Mouse (Mus musculus) midbrain, embryonic 13.5 days (tissue): ENCODE measurements around the gene Pygo1. TPM values are rescaled to one million over a fixed set of nuclear protein-coding genes. Genes with fewer than 3 reads are reported as not detected.

ENCODE experiments used
- ATAC-seq: fragments of 200-750 bp; cut with Nextera tagmentation; 2 replicates; pipeline ENCODE4 v1.8.0; 2017; ENCODE audit warnings: mild to moderate bottlenecking, moderate TSS enrichment, moderate library complexity
- H3K27ac ChIP-seq: fragments of 300-500 bp; sonication (generic); 2 replicates; pipeline ENCODE4 v1.5.1; 2015; ENCODE audit warnings: inconsistent platforms, mild to moderate bottlenecking, moderate library complexity
- H3K27me3 ChIP-seq: fragments of 300-500 bp; sonication (generic); 2 replicates; pipeline ENCODE4 v1.6.1; 2015; ENCODE audit warnings: mild to moderate bottlenecking, inconsistent platforms
- H3K36me3 ChIP-seq: fragments of 300-500 bp; sonication (generic); 2 replicates; pipeline ENCODE4 v1.6.1; 2015; ENCODE audit warnings: mild to moderate bottlenecking, inconsistent platforms
- H3K4me1 ChIP-seq: fragments of 300-500 bp; sonication (generic); replicated peaks from 2 replicates; pipeline ENCODE4 v1.6.1; 2015; ENCODE audit warnings: inconsistent platforms
- H3K4me2 ChIP-seq: fragments of 300-500 bp; sonication (generic); replicated peaks from 2 replicates; pipeline ENCODE4 v1.6.1; 2015; ENCODE audit warnings: moderate library complexity, mild to moderate bottlenecking, inconsistent platforms
- H3K4me3 ChIP-seq: fragments of 300-500 bp; sonication (generic); replicated peaks from 2 replicates; pipeline ENCODE4 v1.5.1; 2015; ENCODE audit warnings: mild to moderate bottlenecking, inconsistent platforms
- H3K9ac ChIP-seq: fragments of 300-500 bp; sonication (generic); replicated peaks from 2 replicates; pipeline ENCODE4 v1.6.1; 2015; ENCODE audit warnings: mild to moderate bottlenecking, inconsistent platforms
- H3K9me3 ChIP-seq: fragments of 300-500 bp; sonication (generic); 2 replicates; pipeline ENCODE4 v1.6.1; 2016; ENCODE audit warnings: mild to moderate bottlenecking, inconsistent platforms
- WGBS: fragments of 180-500 bp; shearing (Covaris S2); methylation state at CpG from one replicate; pipeline ENCODE4 v1.1.7; 2015; 5-methylcytosine and 5-hydroxymethylcytosine counted together
- polyA plus RNA-seq: library from polyadenylated mRNA; unstranded; fragments of >200 nt; fragmentation: Nextera tagmentation; extraction: Ambion mirVana; gene quantifications from 2 replicates; pipeline ENCODE4 v1.2.1, GENCODE M21; 2015

The Pygo1 gene
- polyA plus RNA-seq, result 11.3 and 12.0 TPM in 2 replicates

DNA sequence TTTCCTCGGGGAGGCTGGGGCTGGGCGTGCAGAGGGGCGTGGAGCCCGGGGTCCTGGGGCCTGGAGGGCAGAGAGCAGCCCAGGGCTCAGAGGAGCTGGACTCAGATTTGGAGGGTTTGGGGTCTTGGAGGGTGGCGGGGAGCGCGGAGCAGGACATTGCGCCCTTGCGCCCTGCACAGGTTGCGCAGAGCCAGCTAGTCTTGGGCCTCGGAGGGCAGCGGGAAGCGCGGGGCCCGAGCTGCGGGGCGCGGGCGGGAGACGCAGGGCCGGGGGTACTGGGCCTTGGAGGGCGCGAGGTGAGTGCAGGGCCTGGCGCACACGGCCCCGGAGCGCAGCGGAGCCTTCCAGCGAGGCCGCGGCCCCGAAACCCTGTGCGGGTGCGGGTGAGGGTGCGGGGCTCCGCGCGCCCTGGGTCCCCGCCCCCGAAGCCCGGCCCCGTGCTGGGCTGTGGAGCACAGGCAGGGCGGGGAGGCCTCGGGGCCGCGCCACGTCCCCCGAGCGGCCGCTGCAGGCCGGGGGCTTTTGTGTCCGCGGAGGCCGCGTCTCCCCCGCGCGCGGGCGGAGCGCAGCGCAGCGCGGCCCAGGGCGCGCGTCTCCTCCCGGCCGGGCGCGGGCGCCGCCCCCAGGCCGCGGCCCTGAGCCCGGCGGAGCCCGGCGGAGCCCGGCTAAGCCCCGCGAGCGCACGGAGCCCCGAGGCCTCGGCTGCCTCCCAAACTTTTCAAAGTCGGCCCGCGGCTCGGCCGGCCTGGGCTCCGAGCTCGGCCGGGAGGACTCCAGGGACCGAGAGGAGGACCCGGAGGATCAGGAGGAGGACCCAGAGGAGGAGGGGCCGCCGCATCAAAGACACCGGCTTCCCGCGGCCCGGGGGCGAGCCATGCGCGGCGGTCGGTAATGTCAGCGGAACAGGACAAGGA is at the start of gene Pygo1:
Gene Pygo1, plus strand, starts transcription at position 625 of the 914 bp plus-strand sequence.
- peak within 1 kb of the TSS; percentile 86 for H3K27ac ChIP-seq
- no peaks in the 10 kb centered on the region for H3K9me3 ChIP-seq
- H3K27me3 ChIP-seq, result peaks cover 7% of the 10 kb centered on the region; the same call in 1 of the 2 replicates
- peak; percentile 90 for ATAC-seq
- no peaks in the 10 kb centered on the region for H3K36me3 ChIP-seq
- WGBS, result under 1% methylated on average over 83 of the region's 108 CpGs
- H3K4me3 ChIP-seq, result peak within 1 kb of the TSS; percentile 81
- peak within 1 kb of the TSS; percentile 94 for H3K9ac ChIP-seq
- peak within 1 kb of the TSS; percentile 91 for H3K4me2 ChIP-seq
- peaks cover 27% of the 10 kb centered on the region for H3K4me1 ChIP-seq

GRCm38 (mm10) chr9:72875878-72876277 is 49.6 kb upstream of the Pygo1 start:
- no peaks in the 10 kb centered on the region for H3K36me3 ChIP-seq

GRCm38 (mm10) chr9:72877905-72878304 is 47.5 kb upstream of the Pygo1 start:
- no peaks in the 10 kb centered on the region for H3K27me3 ChIP-seq
- peaks cover 36% of the 10 kb centered on the region for H3K4me1 ChIP-seq
- 43% methylated on average over 11 of the region's 11 CpGs for WGBS
- H3K27ac ChIP-seq, result no peak overlapping the region
- H3K9me3 ChIP-seq, result no peaks in the 10 kb centered on the region
- no peak for ATAC-seq
- no peak overlapping the region for H3K4me3 ChIP-seq
- H3K4me2 ChIP-seq, result no peak overlapping the region
- H3K9ac ChIP-seq, result no peak overlapping the region
- no peaks in the 10 kb centered on the region for H3K36me3 ChIP-seq

More at GRCm38 (mm10) chr9:72875878-72876277, 49.6 kb upstream of the Pygo1 start:
- no peak overlapping the region for H3K4me3 ChIP-seq
- no peaks in the 10 kb centered on the region for H3K27me3 ChIP-seq
- H3K4me2 ChIP-seq, result no peak overlapping the region
- H3K27ac ChIP-seq, result no peak overlapping the region
- no peak overlapping the region for H3K9ac ChIP-seq
- 83% methylated on average over 2 of the region's 2 CpGs for WGBS
- H3K9me3 ChIP-seq, result no peaks in the 10 kb centered on the region
- ATAC-seq, result no peak
- H3K4me1 ChIP-seq, result peaks cover 42% of the 10 kb centered on the region

DNA sequence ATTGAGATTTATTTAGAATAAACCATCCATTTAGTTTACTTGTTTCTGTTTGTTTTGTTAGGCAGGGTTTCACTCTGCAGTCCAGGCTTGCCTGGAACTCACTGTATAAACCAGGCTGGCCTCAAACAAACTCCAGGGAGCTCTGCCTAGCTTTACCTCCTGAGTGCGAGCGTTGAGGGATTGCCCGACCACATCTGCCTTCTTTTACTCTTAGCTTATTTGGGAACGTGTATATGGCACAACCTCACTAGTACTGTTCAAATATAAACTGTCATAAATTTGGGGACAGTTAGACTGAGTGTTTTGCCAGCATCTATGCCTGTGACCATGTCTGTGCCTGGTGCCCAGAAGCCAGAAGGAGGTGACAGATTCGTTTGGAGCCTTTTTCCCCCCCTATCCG is 46.8 kb upstream of the Pygo1 start:
- peaks cover 36% of the 10 kb centered on the region for H3K4me1 ChIP-seq
- H3K4me3 ChIP-seq, result no peak overlapping the region
- H3K9ac ChIP-seq, result no peak overlapping the region
- ATAC-seq, result no peak
- 43% methylated on average over 6 of the region's 6 CpGs for WGBS
- H3K36me3 ChIP-seq, result no peaks in the 10 kb centered on the region
- no peak overlapping the region for H3K27ac ChIP-seq
- H3K27me3 ChIP-seq, result no peaks in the 10 kb centered on the region
- H3K4me2 ChIP-seq, result no peak overlapping the region
- H3K9me3 ChIP-seq, result no peaks in the 10 kb centered on the region

GRCm38 (mm10) chr9:72879601-72880000 is 45.8 kb upstream of the Pygo1 start:
- 32% methylated on average over 3 of the region's 3 CpGs for WGBS
- H3K4me3 ChIP-seq, result no peak overlapping the region
- H3K9ac ChIP-seq, result no peak overlapping the region

GRCm38 (mm10) chr9:72880225-72880960 is 45.1 kb upstream of the Pygo1 start:
- peak overlapping the region; percentile 11; the same call in 1 of the 2 replicates for H3K9ac ChIP-seq
- no peaks in the 10 kb centered on the region for H3K36me3 ChIP-seq
- no peaks in the 10 kb centered on the region for H3K9me3 ChIP-seq
- H3K27me3 ChIP-seq, result no peaks in the 10 kb centered on the region
- no peak overlapping the region for H3K4me3 ChIP-seq
- no peak overlapping the region for H3K4me2 ChIP-seq
- H3K4me1 ChIP-seq, result peaks cover 36% of the 10 kb centered on the region
- 12% methylated on average over 16 of the region's 16 CpGs for WGBS
- ATAC-seq, result peak; percentile 57
- H3K27ac ChIP-seq, result no peak overlapping the region; the same call in 1 of the 2 replicates

More at GRCm38 (mm10) chr9:72879601-72880000, 45.8 kb upstream of the Pygo1 start:
- no peak overlapping the region for H3K27ac ChIP-seq
- no peaks in the 10 kb centered on the region for H3K36me3 ChIP-seq
- H3K4me1 ChIP-seq, result peaks cover 36% of the 10 kb centered on the region
- ATAC-seq, result no peak
- H3K9me3 ChIP-seq, result no peaks in the 10 kb centered on the region
- H3K27me3 ChIP-seq, result no peaks in the 10 kb centered on the region
- H3K4me2 ChIP-seq, result no peak overlapping the region

GRCm38 (mm10) chr9:72881026-72881768 is 44.2 kb upstream of the Pygo1 start:
- ATAC-seq, result no peak
- Histone ChIP-seq H3K9ac (peak overlapping the region; percentile 39; the same call in 1 of the 2 replicates), H3K27me3 (no peaks in the 10 kb centered on the region), H3K4me3 (no peak overlapping the region), H3K4me2 (peak overlapping the region; percentile 2), H3K9me3 (no peaks in the 10 kb centered on the region), H3K4me1 (peaks cover 36% of the 10 kb centered on the region), H3K36me3 (no peaks in the 10 kb centered on the region), H3K27ac (no peak overlapping the region)
- 13% methylated on average over 15 of the region's 15 CpGs for WGBS

GRCm38 (mm10) chr9:72883940-72884339 is 41.5 kb upstream of the Pygo1 start:
- Histone ChIP-seq H3K27me3 (no peaks in the 10 kb centered on the region), H3K9me3 (no peaks in the 10 kb centered on the region), H3K4me1 (peaks cover 26% of the 10 kb centered on the region), H3K4me2 (no peak overlapping the region), H3K27ac (no peak overlapping the region), H3K4me3 (no peak overlapping the region), H3K36me3 (no peaks in the 10 kb centered on the region), H3K9ac (no peak overlapping the region)
- WGBS, result 17% methylated on average over 3 of the region's 3 CpGs
- ATAC-seq, result peak; percentile 73

DNA sequence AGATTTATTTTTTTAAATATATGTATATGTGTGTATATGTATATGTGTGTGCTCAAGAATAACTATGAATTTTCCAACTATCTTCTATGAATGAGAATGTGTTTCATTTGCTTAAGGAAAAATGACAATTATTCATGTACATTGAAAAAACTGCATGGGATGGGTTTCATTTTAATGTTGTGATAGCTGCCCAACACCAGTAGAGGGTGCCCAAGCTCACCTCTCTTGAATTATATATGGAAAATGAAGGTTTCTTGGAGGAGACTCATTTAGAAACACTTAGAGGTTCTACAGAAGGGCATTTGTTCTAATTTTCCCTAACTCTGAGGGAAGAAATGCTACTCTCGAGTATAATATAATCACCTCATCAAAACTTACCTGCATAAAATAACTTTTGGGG is 35.7 kb upstream of the Pygo1 start:
- H3K36me3 ChIP-seq, result peaks cover 3% of the 10 kb centered on the region; the same call in 1 of the 2 replicates
- H3K27me3 ChIP-seq, result no peaks in the 10 kb centered on the region
- H3K9ac ChIP-seq, result no peak overlapping the region
- no peak overlapping the region for H3K27ac ChIP-seq
- H3K4me3 ChIP-seq, result no peak overlapping the region
- no peak overlapping the region for H3K4me2 ChIP-seq
- no peaks in the 10 kb centered on the region for H3K4me1 ChIP-seq
- 89% methylated on average over 1 of the region's 1 CpGs for WGBS
- no peaks in the 10 kb centered on the region for H3K9me3 ChIP-seq
- ATAC-seq, result no peak

GRCm38 (mm10) chr9:72890499-72891085 is 34.9 kb upstream of the Pygo1 start:
- WGBS, result 84% methylated on average over 10 of the region's 10 CpGs

GRCm38 (mm10) chr9:72892761-72893160 is 32.7 kb upstream of the Pygo1 start:
- H3K4me2 ChIP-seq, result no peak overlapping the region
- H3K9ac ChIP-seq, result no peak overlapping the region
- WGBS, result 94% methylated on average over 5 of the region's 5 CpGs
- no peak for ATAC-seq
- H3K4me3 ChIP-seq, result no peak overlapping the region
- H3K4me1 ChIP-seq, result no peaks in the 10 kb centered on the region
- H3K36me3 ChIP-seq, result peaks cover 3% of the 10 kb centered on the region; the same call in 1 of the 2 replicates
- H3K27ac ChIP-seq, result no peak overlapping the region
- no peaks in the 10 kb centered on the region for H3K9me3 ChIP-seq
- H3K27me3 ChIP-seq, result no peaks in the 10 kb centered on the region

More at GRCm38 (mm10) chr9:72890499-72891085, 34.9 kb upstream of the Pygo1 start:
- Histone ChIP-seq H3K27ac (no peak overlapping the region), H3K4me3 (no peak overlapping the region), H3K9me3 (no peaks in the 10 kb centered on the region), H3K27me3 (no peaks in the 10 kb centered on the region), H3K9ac (no peak overlapping the region), H3K36me3 (peaks cover 3% of the 10 kb centered on the region; the same call in 1 of the 2 replicates), H3K4me1 (no peaks in the 10 kb centered on the region), H3K4me2 (no peak overlapping the region)
- ATAC-seq, result no peak
